Mouse (Mus musculus) forebrain, embryonic 16.5 days (tissue): ENCODE measurements around the gene Sirt6. TPM values are rescaled to one million over a fixed set of nuclear protein-coding genes. Genes with fewer than 3 reads are reported as not detected.
"Not testable (repeated sequence)": the region's sequence is repeated elsewhere in the genome, so short reads cannot be mapped to it uniquely, and the experiment has no call there.

Experiments used
- ATAC-seq: fragments of 200-750 bp; cut with Nextera tagmentation; 2 replicates; pipeline ENCODE4 v1.8.0; 2017; ENCODE audit warnings: mild to moderate bottlenecking, moderate library complexity
- H3K27ac ChIP-seq: fragments of 300-500 bp; sonication (generic); 2 replicates; pipeline ENCODE4 v1.5.1; 2014; ENCODE audit warnings: low read length, control low read depth
- H3K27me3 ChIP-seq: fragments of 300-500 bp; sonication (generic); replicated peaks from 2 replicates; pipeline ENCODE4 v1.6.1; 2014; ENCODE audit warnings: low read length; ENCODE audit not compliant: control insufficient read depth, insufficient read depth
- H3K36me3 ChIP-seq: fragments of 300-500 bp; sonication (generic); 2 replicates; pipeline ENCODE4 v1.6.1; 2014; ENCODE audit not compliant: control insufficient read depth, insufficient read depth
- H3K4me1 ChIP-seq: fragments of 300-500 bp; sonication (generic); replicated peaks from 2 replicates; pipeline ENCODE4 v1.6.1; 2014; ENCODE audit warnings: low read length; ENCODE audit not compliant: control insufficient read depth, insufficient read depth
- H3K4me2 ChIP-seq: fragments of 300-500 bp; sonication (generic); 2 replicates; pipeline ENCODE4 v1.6.1; 2014; ENCODE audit warnings: mild to moderate bottlenecking, low read length, control low read depth
- H3K4me3 ChIP-seq: fragments of 300-500 bp; sonication (generic); replicated peaks from 2 replicates; pipeline ENCODE4 v1.5.1; 2014; ENCODE audit warnings: mild to moderate bottlenecking, low read length, control low read depth
- H3K9ac ChIP-seq: fragments of 300-500 bp; sonication (generic); replicated peaks from 2 replicates; pipeline ENCODE4 v1.6.1; 2014; ENCODE audit warnings: low read depth, low read length, control low read depth
- H3K9me3 ChIP-seq: fragments of 300-500 bp; sonication (generic); 2 replicates; pipeline ENCODE4 v1.6.1; 2016; ENCODE audit warnings: low read length; ENCODE audit not compliant: control insufficient read depth
- WGBS: fragments of 180-500 bp; shearing (Covaris S2); extraction: QIAGEN DNeasy Blood & Tissue Kit; methylation state at CpG from one replicate; pipeline ENCODE4 v1.1.7; 2014; 5-methylcytosine and 5-hydroxymethylcytosine counted together
- polyA plus RNA-seq: library from polyadenylated mRNA; unstranded; fragments of >200 nt; fragmentation: Nextera tagmentation; extraction: Ambion mirVana; gene quantifications from 2 replicates; pipeline ENCODE4 v1.2.1, GENCODE M21; 2015

Sirt6 gene
- polyA plus RNA-seq, 1 experiment from 2014 or later, result 55.1 TPM

DNA sequence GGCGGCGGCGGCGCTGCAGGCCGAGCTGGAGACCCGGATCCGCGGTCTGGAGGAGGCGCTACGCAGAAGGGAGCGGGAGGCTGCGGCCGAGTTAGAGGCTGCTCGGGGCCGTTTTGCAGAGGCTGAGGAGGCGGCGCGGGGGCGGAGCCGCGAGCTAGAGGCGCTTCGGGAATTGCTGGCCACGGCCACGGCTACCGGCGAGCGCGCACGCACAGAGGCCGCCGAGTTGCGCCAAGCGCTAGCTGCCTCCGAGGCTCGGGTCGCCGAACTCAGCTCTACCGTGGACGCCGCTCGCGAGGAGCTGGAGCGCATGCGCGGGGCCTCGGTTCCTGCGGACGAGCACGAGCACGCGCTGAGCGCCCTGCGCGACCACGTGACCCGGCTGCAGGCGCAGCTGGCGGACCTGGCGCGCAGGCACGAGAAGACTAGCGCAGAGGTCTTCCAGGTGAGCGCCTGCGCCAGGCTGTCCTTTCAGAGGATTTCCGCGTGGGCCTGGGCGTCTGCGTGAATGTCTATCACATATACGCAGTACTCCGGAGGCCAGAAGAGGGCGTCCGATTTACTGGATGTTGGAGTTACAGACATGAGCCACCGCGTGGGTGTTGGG, 16.0 kb upstream of the Sirt6 start:
- Histone ChIP-seq H3K4me2 (peak overlapping the region; percentile 98), H3K27me3 (no peaks in the 10 kb centered on the region), H3K36me3 (no peaks in the 10 kb centered on the region), H3K4me3 (peak overlapping the region; percentile 86), H3K4me1 (peaks cover 27% of the 10 kb centered on the region), H3K27ac (peak overlapping the region; percentile 94), H3K9me3 (no peaks in the 10 kb centered on the region), H3K9ac (peak overlapping the region; percentile 99)
- ATAC-seq, result peak; percentile 88
- WGBS, result under 1% methylated on average over 75 of the region's 75 CpGs

DNA sequence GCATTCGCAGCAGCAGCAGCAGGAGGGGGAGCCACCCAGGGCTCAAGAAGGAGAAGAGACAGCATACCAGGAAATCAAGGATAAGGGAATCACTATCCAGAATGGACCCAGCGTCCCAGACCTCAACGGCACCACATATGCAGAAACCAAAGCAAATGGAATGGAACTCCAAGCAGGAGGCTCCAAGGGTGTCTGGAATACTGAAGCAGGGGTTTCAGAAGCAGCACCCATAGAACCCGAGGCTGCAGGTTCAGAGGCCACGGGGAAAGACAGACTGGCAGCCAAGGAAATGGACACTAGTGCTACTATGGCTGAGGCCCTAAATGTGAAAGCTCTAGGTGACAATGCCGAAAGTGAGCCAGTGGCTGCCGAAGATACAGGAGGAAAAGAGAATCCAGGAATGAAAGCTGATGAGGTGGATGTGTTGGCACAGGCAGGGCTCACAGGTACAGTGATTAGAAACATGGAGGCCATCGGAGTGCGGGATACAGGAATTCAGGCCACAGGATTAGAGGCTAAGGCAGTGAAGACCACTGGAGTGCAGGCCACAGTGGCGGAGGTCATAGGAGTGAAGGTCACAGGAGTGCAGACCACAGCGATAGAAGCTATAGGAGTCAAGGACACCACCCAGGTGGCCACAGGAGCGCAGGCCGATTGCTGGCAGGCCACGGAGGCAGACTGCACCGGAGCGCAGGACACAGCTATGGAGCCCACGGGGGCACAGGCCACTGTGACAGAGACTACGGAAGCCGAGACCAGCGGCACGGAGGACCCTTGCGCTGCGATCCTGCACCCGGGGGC, 15.3 kb upstream of the Sirt6 start:
- Histone ChIP-seq H3K36me3 (no peaks in the 10 kb centered on the region), H3K9me3 (no peaks in the 10 kb centered on the region), H3K9ac (peak overlapping the region; percentile 99), H3K4me2 (peak overlapping the region; percentile 98), H3K27ac (peak overlapping the region; percentile 94), H3K27me3 (no peaks in the 10 kb centered on the region), H3K4me3 (peak overlapping the region; percentile 86), H3K4me1 (peaks cover 25% of the 10 kb centered on the region)
- 18% methylated on average over 24 of the region's 24 CpGs for WGBS
- ATAC-seq, result no peak

DNA sequence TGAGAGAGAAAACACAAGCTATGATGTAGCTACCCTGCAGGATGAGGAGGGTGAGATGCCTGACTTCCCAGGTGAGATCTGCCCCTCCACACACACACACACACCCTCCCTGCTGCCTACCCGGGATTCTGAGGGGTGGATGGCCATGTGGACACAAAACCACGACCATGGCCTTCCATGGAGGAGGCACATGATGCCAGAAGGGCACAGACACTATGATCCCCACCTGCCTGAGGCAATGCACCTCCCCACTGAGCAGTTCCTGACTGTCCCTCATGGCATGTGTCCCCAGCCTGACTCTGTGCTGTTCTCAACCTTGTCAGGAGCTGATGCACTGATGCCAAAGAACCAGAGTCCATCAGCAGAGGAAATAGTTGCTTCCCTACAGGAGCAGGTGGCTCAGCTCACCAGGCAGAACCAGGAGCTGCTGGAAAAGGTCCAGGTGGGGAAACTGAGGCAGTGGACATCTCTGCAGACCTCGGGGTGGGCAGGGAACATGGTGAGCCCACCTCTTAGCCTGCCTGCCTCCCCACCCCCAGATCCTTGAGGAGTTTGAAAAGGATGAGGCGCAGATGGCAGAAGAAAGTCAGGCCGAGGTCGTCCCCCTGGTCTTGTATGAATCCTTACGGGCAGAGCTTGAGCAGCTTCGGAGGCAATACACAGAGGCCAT, 14.5 kb upstream of the Sirt6 start:
- 83% methylated on average over 8 of the region's 8 CpGs for WGBS
- Histone ChIP-seq H3K9ac (peak overlapping the region; percentile 6; the same call in 1 of the 2 replicates), H3K4me3 (no peak overlapping the region; the same call in 1 of the 2 replicates), H3K27me3 (no peaks in the 10 kb centered on the region), H3K4me1 (peaks cover 25% of the 10 kb centered on the region), H3K36me3 (no peaks in the 10 kb centered on the region), H3K27ac (no peak overlapping the region), H3K9me3 (no peaks in the 10 kb centered on the region), H3K4me2 (peak overlapping the region; percentile 98; the same call in 1 of the 2 replicates)
- ATAC-seq, result no peak

DNA sequence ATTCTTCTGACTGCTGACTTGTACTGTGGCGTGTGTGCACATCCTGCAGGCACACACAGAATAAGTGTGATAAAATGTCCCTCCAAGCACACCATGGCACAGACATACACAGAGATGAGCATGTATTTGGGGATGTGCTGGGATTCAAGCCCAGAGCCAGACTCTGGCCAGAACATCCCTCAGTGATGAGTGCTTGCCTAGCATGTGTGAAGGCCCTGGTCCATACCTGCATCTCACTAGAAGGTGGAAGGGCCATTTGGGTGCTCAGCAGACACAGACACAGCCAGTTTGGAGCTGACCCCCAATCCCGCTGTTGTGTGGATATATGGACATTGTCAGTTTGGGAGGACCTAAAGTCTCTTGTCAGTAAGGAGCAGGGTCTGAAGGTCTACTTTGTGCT, 14.0 kb upstream of the Sirt6 start:
- H3K4me2 ChIP-seq, result no peak overlapping the region
- H3K9ac ChIP-seq, result 0 out of 2 replicates have a peak overlapping the region, but pooled peaks have one; percentile 2
- H3K4me3 ChIP-seq, result no peak overlapping the region
- H3K4me1 ChIP-seq, result peaks cover 25% of the 10 kb centered on the region
- no peak overlapping the region for H3K27ac ChIP-seq
- H3K9me3 ChIP-seq, result no peaks in the 10 kb centered on the region
- 93% methylated on average over 2 of the region's 2 CpGs for WGBS
- H3K27me3 ChIP-seq, result no peaks in the 10 kb centered on the region
- no peaks in the 10 kb centered on the region for H3K36me3 ChIP-seq
- no peak for ATAC-seq

DNA sequence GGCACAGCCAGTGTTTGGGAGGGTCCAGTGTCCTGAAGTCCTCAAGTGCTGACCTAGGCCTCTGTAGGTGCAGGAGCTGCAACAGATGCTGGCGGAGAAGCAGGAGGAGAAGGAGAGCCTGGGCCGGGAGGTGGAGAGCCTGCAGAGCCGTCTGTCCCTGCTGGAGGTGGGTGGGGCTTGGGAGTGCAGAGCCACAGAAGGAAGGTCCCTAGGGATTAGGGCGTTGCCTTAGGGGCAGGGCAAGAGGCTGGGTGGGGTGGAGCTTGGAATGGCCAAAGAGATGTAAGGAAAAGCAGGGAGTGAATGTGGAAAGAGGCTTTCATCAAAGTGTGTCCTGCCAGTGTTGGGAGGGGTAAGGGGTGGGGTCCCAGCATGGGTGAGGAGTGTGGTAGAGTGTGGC, 13.2 kb upstream of the Sirt6 start:
- not testable (repeated sequence) for H3K27ac ChIP-seq, H3K9me3 ChIP-seq, H3K4me2 ChIP-seq, H3K36me3 ChIP-seq, ATAC-seq, H3K9ac ChIP-seq, H3K27me3 ChIP-seq, H3K4me3 ChIP-seq
- peaks cover 25% of the 10 kb centered on the region for H3K4me1 ChIP-seq
- WGBS, result 27% methylated on average over 3 of the region's 4 CpGs

DNA sequence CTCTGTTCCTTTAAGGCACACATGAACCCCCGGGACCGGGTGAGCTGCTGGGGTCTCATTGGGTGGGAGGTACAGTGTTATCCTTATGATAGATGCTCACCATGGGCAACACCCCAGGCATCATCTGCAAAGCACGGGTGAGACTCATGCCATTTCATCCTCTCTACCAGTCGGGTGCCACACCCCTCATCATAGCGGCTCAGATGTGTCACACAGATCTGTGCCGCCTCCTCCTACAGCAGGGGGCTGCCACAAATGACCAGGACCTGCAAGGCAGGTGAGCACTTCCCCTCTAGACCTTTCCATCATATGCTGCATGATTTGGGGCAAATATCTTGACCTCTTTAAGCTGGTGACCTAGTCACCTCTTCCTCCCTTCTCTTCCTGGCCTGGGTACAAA, 10.5 kb upstream of the Sirt6 start:
- WGBS, result 80% methylated on average over 6 of the region's 6 CpGs

DNA sequence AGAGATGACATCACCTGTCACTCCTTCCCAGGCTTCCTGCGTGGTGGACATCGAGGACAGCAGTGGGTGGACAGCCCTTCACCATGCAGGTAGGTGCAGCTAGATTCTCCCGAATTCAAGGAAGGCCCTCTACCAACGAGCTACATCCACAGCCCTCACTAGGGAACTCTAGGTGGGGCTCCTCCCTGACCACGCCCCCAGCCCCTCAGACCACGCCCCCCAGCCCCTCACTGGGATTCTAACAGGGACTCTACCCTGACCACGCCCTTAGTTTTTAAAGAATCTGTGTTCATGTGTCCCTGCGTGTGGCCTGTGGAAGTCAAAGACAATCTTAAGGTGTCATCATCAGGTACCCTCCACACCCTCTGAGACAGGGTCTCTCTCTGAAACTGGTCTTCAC, 8.7 kb upstream of the Sirt6 start:
- Histone ChIP-seq H3K9ac (no peak overlapping the region), H3K4me2 (no peak overlapping the region), H3K27ac (no peak overlapping the region), H3K4me3 (no peak overlapping the region), H3K36me3 (no peaks in the 10 kb centered on the region), H3K9me3 (no peaks in the 10 kb centered on the region), H3K4me1 (peaks cover 8% of the 10 kb centered on the region), H3K27me3 (no peaks in the 10 kb centered on the region)
- WGBS, result 12% methylated on average over 8 of the region's 8 CpGs
- no peak for ATAC-seq

More for the DNA sequence above, 10.5 kb upstream of the Sirt6 start:
- H3K9ac ChIP-seq, result no peak overlapping the region
- no peaks in the 10 kb centered on the region for H3K27me3 ChIP-seq
- H3K4me3 ChIP-seq, result no peak overlapping the region
- H3K36me3 ChIP-seq, result no peaks in the 10 kb centered on the region
- no peak overlapping the region for H3K27ac ChIP-seq
- peaks cover 26% of the 10 kb centered on the region for H3K4me1 ChIP-seq
- ATAC-seq, result no peak
- no peaks in the 10 kb centered on the region for H3K9me3 ChIP-seq
- no peak overlapping the region for H3K4me2 ChIP-seq

DNA sequence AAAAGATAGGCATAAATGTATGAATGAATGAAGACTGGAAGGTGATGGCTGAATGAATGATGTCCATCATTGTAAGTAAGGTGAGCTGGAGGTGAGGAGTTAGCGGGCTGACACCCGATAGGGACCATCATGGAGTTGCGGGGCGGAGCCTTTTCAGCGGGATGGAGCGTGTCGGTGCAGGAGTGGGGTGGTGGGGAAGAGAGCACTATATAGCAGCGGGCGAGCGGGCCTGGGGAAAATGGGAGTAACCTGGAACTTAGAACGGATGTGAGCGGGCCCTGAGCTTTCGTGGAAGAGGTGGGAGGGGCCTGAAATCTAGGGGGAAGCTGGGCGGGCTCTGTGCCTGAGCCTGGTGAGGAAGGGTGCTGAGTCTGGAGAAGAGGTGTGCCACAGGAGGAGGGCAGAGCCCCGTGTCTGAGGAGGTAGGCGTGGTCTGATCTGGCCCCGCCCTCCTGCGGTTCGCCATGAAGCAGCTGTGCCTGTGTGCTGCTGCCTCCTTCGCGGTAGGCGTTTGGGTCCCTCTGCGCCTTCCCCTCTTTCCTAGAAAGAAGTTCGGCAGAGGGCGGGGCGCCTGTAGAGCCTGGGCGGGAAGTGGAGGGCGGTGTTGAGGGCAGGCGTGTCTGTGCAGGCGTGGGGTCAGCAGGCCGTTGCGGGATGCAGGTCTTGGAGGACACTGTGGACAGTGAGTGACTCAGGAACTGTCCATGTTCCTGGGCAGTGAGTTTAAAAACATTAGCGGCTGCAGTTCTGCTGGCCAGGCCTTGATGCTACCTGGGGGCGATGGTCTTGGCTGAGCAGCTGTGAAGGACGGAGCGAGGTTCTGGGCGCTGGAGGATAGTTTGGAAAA, 5.9 kb upstream of the Sirt6 start:
- no peak overlapping the region for H3K27ac ChIP-seq
- H3K27me3 ChIP-seq, result no peaks in the 10 kb centered on the region
- peaks cover 6% of the 10 kb centered on the region; the same call in 1 of the 2 replicates for H3K4me1 ChIP-seq
- peak overlapping the region; percentile 56 for H3K9ac ChIP-seq
- peak; percentile 90 for ATAC-seq
- no peaks in the 10 kb centered on the region for H3K36me3 ChIP-seq
- H3K4me3 ChIP-seq, result peak overlapping the region; percentile 44
- no peaks in the 10 kb centered on the region for H3K9me3 ChIP-seq
- peak overlapping the region; percentile 60 for H3K4me2 ChIP-seq
- 3% methylated on average over 37 of the region's 37 CpGs for WGBS
